Mouse (Mus musculus): ENCODE data around the gene Kap. TPM values are rescaled to one million over a fixed set of nuclear protein-coding genes. Genes with fewer than 3 reads are reported as not detected.

Gene Kap
- polyA plus RNA-seq, 1 experiment from 2014 or later = not detected

Other genes starting within 250 kb of the Kap start
- gene Etv6, start 181.9 kb upstream of the Kap start, polyA plus RNA-seq (2016; fragmentation: Nextera tagmentation; extraction: Ambion mirVana) = 13.5 and 13.9 TPM in 2 replicates